Mouse (Mus musculus) cerebellum, adult 2 months (tissue): ENCODE results near the gene Grpel1. TPM values are rescaled to one million over a fixed set of nuclear protein-coding genes. Genes with fewer than 3 reads are reported as not detected.

Experiments
- DNase-seq, 2 experiments: peaks; one replicate each; pipeline ENCODE4 v3.0.0; 2021
- H3K27ac ChIP-seq: fragments of 200-500 bp; 2 replicates; pipeline ENCODE4 v1.5.1; 2012; ENCODE audit warnings: low read length, control low read depth, inconsistent platforms; ENCODE audit not compliant: insufficient read depth
- H3K27me3 ChIP-seq: fragments of 200-500 bp; 2 replicates; pipeline ENCODE4 v1.6.1; 2012; ENCODE audit warnings: inconsistent platforms, mild to moderate bottlenecking, low read length, moderate library complexity; ENCODE audit not compliant: control insufficient read depth, insufficient read depth
- H3K4me1 ChIP-seq: fragments of 200-500 bp; 2 replicates; pipeline ENCODE4 v1.6.1; 2011; ENCODE audit warnings: low read length; ENCODE audit not compliant: control insufficient read depth, insufficient read depth
- H3K4me3 ChIP-seq: fragments of 200-500 bp; replicated peaks from 2 replicates; pipeline ENCODE3; 2011; ENCODE audit warnings: mild to moderate bottlenecking, low read depth, low read length, control low read depth; ENCODE audit not compliant: insufficient read depth
- CTCF ChIP-seq: fragments of 200-500 bp; IDR thresholded peaks from 2 replicates; pipeline ENCODE4 v1.5.1; 2011; ENCODE audit warnings: low read depth, mild to moderate bottlenecking, control low read depth, low read length, moderate library complexity, borderline replicate concordance; ENCODE audit not compliant: insufficient read depth
- POLR2A ChIP-seq: fragments of 200-500 bp; IDR thresholded peaks from 2 replicates; pipeline ENCODE4 v1.6.1; 2011; ENCODE audit warnings: low read length, control low read depth, borderline replicate concordance; ENCODE audit not compliant: insufficient read depth
- WGBS: fragments of 180-500 bp; shearing (Covaris S2); methylation state at CpG from one replicate; pipeline ENCODE4 v1.1.7; 2018; 5-methylcytosine and 5-hydroxymethylcytosine counted together
- polyA plus RNA-seq: library from polyadenylated mRNA; depleted of rRNA; stranded (reverse); fragments of >200 nt; gene quantifications from 2 replicates; pipeline ENCODE4 v1.2.3, GENCODE M21; 2012; rRNA removed

Gene Grpel1
- polyA plus RNA-seq, result 25.8 and 27.3 TPM in 2 replicates

GRCm38 (mm10) chr5:36464709-36465661 lies at the start of gene Grpel1:
Gene Grpel1 (plus strand): TSS chr5:36464998.
- Histone ChIP-seq H3K27ac (peak within 1 kb of the TSS; percentile 39), H3K27me3 (no peaks in the 10 kb centered on the region), H3K4me1 (peaks cover 4% of the 10 kb centered on the region; the same call in 1 of the 2 replicates), H3K4me3 (peak within 1 kb of the TSS; percentile 92)
- under 1% methylated on average over 67 of the region's 68 CpGs for WGBS
- peak; percentile 96 to 100 for DNase-seq
- TF ChIP-seq CTCF (no peak), POLR2A (peak; percentile 96)

- no peak for DNase-seq
- Histone ChIP-seq H3K4me3 (no peak overlapping the region), H3K27me3 (no peaks in the 10 kb centered on the region), H3K27ac (no peak overlapping the region), H3K4me1 (no peaks in the 10 kb centered on the region)
- TF ChIP-seq CTCF, result no peak
- no peak for TF ChIP-seq POLR2A
- WGBS, result 65% methylated on average over 3 of the region's 3 CpGs
These were observed 44.9 kb upstream of the Grpel1 start for GRCm38 (mm10) chr5:36419861-36420260.

GRCm38 (mm10) chr5:36422689-36423088 lies 42.1 kb upstream of the Grpel1 start:
- Histone ChIP-seq H3K27ac (no peak overlapping the region), H3K4me3 (no peak overlapping the region), H3K27me3 (no peaks in the 10 kb centered on the region), H3K4me1 (0 out of 2 replicates have a peak, but pooled peaks cover 2% of the 10 kb centered on the region)
- no peak for TF ChIP-seq POLR2A
- no peak for DNase-seq

- H3K27me3 ChIP-seq, result no peaks in the 10 kb centered on the region
- no peak overlapping the region for H3K4me3 ChIP-seq
- H3K4me1 ChIP-seq, result 0 out of 2 replicates have a peak, but pooled peaks cover 2% of the 10 kb centered on the region
- no peak for TF ChIP-seq CTCF
- no peak for TF ChIP-seq POLR2A
- no peak overlapping the region for H3K27ac ChIP-seq
- no peak for DNase-seq
These were observed 40.1 kb upstream of the Grpel1 start for GRCm38 (mm10) chr5:36424676-36425075.

GRCm38 (mm10) chr5:36426404-36426803 lies 38.4 kb upstream of the Grpel1 start:
- DNase-seq, result peak in 1 of 2 experiments; percentile 18
- Histone ChIP-seq H3K4me3 (no peak overlapping the region), H3K4me1 (0 out of 2 replicates have a peak, but pooled peaks cover 2% of the 10 kb centered on the region), H3K27me3 (no peaks in the 10 kb centered on the region), H3K27ac (no peak overlapping the region)
- no peak for TF ChIP-seq POLR2A
- TF ChIP-seq CTCF, result no peak
- 45% methylated on average over 5 of the region's 5 CpGs for WGBS

- Histone ChIP-seq H3K27me3 (no peaks in the 10 kb centered on the region), H3K4me3 (no peak overlapping the region), H3K27ac (no peak overlapping the region), H3K4me1 (0 out of 2 replicates have a peak, but pooled peaks cover 2% of the 10 kb centered on the region)
- TF ChIP-seq POLR2A, result no peak
- TF ChIP-seq CTCF, result no peak
- WGBS, result 75% methylated on average over 11 of the region's 11 CpGs
- DNase-seq, result no peak
These were observed 37.0 kb upstream of the Grpel1 start for GRCm38 (mm10) chr5:36427831-36428230.

- Histone ChIP-seq H3K27me3 (no peaks in the 10 kb centered on the region), H3K27ac (no peak overlapping the region), H3K4me1 (0 out of 2 replicates have a peak, but pooled peaks cover 2% of the 10 kb centered on the region), H3K4me3 (no peak overlapping the region)
- WGBS, result 90% methylated on average over 3 of the region's 3 CpGs
- DNase-seq, result no peak
- no peak for TF ChIP-seq POLR2A
- TF ChIP-seq CTCF, result no peak
These were observed 35.2 kb upstream of the Grpel1 start for GRCm38 (mm10) chr5:36429551-36429950.

GRCm38 (mm10) chr5:36431711-36432110 lies 33.1 kb upstream of the Grpel1 start:
- Histone ChIP-seq H3K27ac (no peak overlapping the region), H3K27me3 (no peaks in the 10 kb centered on the region), H3K4me1 (0 out of 2 replicates have a peak, but pooled peaks cover under 1% of the 10 kb centered on the region), H3K4me3 (no peak overlapping the region)
- TF ChIP-seq CTCF (no peak), POLR2A (no peak)
- DNase-seq, result no peak
- WGBS, result 84% methylated on average over 2 of the region's 2 CpGs
